Mouse (Mus musculus): ENCODE measurements around the gene Elovl7.

Gene Elovl7

DNA sequence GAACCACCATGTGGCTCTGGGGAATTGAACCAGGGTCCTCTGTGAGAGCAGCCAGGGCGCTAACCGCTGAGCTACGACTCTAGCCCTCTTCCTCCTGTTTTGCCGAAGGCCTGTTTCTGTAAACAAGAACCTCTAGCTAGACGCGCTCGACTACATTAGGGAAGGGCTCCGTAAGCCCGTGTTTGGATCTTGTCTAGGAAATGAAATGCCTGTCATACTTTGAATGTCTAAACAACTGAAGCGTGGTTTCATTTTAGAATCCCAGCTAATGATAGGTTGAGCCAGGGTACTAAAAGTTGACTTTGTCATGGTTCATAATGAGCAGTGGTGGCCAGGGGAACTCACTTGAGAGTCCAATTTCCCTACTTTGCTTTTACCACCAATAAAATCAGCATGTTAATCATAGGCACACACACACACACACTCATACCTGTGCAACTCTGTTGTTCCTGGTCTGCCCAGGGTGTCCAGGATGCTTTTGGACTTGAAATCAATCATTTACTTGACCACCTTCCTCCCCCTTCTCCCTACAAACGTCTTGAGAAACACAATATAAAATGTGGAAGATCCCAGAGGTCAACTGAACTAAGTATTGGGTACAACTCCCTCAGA lies 31.0 kb downstream of the Elovl7 start:
- no peak for DNase-seq (ENCODE audit: low spot score)

DNA sequence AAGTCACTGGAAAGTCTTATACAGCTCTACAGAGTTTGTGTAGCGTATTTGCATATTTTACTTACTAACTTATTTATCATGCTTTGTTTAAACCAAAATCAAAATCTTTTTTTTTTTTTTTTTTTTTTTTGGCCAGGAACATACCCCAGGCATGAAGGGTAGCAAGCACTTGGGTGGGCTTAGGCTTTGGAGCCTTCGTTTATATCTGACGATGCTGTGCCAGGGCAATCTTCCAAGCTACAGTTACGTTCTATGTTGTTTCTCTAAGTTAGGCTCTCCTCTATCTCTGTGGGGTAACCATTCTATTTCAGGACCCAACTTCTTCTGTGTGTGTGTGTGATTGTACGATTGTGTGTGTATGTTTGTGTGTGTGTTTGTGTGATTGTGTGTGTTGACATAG lies 36.9 kb downstream of the Elovl7 start:
- no peak for DNase-seq (ENCODE audit: low spot score)

DNA sequence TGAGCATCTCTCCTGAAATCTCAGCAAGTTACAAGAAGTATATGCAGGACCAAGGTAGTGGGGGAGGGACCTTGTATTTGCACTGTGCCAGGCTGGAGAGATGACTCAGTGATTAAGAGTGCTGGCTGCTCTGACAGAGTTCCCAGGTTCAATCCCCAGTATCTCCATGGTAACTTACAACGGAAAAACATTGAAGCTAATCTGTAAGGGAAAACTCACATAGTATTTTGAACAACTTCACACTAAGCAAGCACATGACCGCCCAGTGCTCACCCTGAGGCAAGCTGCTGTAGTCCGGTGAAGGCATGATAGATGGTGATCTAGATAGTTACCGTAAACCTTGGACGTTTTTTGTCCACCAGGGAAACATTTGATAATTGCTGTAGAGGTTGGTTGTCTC lies 39.8 kb downstream of the Elovl7 start:
- no peak for DNase-seq (ENCODE audit: low spot score)

DNA sequence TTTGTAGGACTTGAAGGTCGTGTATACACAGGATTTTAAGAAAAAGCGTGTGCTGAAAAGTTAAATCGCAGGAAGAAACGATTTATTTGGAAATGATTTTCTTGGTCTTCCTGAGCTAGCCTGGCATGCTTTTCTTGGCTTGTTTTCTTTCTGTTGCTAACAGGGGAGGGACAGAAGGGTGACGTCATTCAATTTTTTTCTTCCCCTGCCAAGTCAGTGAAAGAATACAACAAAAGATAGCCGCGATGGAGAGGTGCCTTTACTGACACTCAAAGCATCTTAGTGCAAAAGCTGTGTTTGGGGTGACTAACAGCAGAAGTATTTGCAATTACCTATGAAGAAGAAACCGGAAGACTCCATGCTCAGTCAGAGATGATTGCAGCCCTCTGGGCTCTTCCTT lies 48.8 kb downstream of the Elovl7 start:
- no peak for DNase-seq (ENCODE audit: low spot score)

DNA sequence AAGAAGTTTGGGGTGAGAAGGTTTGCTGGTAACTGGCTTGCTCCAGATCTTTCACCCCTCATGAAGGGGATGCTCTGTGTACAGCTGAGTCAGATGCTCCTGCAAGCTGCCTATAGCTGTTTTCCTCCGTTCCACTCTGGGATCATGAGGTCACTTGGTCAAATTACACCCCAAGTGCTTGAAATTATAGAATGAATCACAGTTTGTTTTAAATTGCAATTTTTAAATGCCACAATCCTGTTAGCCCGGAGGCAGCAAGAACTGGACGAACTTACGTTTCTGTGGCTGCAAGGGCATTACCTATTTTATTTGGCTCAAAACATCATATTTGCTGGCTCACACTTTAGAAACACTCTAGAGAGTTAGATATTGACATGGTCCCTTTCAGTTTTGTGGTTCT lies 51.2 kb downstream of the Elovl7 start:
- DNase-seq (ENCODE audit: low spot score), result no peak

DNA sequence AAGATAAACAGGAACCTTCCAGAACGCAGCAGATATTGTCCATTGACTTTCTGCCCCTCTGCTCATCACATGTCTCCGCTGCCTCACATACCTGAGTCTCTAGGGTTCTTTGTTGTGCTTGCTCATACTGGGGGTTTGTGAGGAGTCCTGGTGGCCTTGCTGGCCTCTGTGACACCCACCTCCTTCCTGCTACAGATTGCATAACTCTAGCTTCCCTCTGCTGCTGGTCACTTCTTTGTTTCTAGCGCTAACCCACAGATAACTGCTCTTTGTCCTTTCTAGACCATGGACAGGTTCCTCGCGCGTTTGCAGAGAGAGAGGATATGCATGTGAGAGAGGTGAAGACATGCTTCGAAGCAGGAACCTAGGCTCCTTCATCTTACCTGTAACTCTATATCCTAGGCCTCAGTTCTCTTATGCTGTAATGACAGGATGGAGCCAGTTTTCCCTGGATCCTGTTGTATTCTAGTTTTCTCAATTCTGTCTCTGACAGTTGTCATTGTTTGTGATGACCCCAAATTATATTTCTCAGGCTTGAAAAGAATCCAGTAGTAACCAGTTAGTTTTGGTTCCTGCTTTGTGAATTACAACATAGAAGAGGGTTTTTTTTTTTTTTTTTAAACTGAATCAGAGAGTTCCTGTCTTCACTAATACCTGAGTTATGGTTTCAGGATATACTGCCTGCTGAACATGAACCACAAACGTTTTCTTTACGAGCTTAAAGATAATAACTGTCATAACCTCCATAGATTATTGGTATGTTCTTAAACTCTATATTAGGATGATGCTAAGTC lies 53.8 kb downstream of the Elovl7 start:
- DNase-seq (ENCODE audit: low spot score), result no peak

DNA sequence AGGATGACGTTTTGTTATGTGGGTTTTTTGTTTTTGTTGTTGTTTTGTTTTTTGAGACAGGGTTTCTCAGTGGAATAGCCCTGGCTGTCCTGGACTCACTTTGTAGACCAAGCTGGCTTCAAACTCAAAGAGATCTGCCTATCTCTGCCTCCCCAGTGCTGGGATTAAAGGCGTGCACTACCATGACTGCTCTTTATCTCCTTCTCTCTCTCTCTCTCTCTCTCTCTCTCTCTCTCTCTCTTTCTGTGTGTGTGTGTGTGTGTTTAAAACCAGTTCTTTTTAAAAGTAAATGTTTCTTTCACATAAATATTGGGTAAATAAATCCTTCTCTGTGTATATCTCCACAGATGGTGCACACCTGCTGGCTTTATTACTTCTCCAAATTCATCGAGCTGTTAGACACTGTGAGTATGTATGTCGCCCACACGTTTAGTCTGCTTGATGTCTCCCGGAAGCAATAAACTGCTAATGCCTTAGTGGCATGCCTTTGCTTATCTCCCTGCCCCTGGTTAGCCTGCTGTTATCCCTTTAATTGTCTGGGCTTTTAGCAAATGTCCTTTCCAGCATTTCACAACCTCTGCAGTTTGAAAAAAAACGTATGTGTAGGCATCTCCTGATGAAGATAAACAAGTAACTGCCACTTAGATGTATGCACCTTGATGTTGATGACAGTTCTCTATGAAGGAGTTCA lies 57.4 kb downstream of the Elovl7 start:
- no peak for DNase-seq (ENCODE audit: low spot score)

DNA sequence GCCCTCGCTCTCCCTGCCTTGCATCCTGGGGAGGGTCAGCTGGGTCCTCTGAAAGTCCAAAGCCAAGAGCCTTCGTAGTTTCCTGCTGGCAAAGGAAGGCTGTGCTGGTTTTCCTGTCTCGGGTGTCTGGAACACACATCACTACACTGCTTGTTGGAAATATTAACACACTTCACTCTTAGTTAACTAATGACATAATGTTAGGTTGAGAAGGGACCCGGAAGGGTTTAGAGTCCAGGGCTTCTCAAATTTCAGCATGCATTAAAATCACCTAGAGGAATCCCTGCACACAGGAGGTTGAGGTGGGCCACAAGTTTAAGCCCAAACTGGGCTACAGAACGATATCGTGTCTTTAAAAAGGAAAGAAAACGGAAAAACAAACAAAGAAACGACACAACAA lies 58.1 kb downstream of the Elovl7 start:
- DNase-seq (ENCODE audit: low spot score), result no peak

DNA sequence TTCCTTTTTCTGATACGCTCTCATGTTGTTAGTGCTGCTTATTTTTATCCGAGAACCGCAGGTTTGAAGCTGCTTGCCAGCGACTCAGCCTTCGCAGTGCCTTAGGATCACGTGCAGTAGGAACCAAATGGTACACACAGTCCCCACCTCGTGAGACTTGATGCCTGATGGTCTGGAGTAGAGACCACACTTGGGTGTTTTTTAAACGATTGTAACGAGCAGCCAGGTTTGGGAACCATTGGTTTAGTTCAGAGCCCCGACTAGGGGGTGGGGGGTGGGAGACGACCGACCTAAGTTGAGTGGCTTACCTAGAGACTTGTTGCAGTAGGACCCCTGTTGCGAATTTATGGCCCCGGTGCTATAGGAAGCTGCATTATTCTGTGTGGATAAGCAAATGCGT lies 58.8 kb downstream of the Elovl7 start:
- no peak for DNase-seq (ENCODE audit: low spot score)

DNA sequence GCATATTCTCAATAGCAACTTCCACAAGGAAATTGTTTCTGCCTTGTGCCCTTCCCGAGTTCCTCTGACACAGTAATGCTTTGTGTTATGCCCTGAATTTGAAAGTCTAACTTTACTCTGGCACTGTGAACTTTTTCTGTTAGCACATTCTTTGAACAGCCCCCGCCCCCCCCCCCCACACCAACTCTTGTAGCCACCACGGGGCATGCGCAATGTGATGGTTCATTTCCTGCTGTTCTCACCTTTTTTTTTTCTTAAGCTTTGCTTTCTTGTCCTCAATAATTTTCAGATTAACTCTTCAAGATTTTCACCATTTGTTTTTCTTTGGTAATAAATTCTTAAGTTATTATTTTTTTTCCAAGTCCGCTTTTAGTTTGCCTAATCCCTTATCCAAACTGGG lies 59.3 kb downstream of the Elovl7 start:
- no peak for DNase-seq (ENCODE audit: low spot score)

DNA sequence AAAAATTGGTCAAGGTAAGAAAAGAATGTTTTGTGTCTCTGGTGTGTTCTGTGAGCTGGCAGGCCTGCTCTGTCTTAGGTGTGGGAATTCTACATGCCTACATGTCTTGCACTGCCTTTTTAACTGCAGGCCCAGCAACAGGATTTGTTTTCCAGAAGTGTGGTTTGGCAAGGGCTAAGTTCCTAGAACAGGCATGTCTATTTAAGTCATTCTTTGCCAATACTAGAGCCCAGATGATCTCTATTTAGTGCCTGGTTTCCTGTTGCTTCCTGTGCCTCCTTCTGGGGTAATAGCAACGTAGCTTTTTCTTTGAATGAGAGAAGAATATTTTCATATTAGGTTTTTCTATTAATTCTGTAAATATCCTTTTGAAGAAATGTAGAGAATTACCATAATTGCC lies 62.4 kb downstream of the Elovl7 start:
- no peak for DNase-seq (ENCODE audit: low spot score)

DNA sequence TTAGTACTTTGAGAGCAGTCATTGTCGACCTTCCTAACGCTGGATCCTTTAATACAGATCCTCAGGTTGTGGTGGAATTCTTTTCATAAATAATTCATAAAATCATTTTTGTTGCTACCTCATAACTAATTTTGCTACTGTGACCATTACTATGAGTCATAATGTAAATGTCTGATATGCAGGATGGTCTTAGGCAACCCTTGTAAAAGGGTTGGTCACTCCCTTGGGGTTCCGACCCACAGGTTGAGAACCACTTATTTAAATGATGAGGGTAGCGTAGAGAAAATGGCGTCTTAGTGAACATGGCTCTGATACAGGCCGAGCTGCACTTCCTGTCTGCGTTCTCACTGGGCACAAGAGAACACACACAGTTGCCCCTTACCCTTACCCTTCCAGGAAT lies 63.1 kb downstream of the Elovl7 start:
- no peak for DNase-seq (ENCODE audit: low spot score)

DNA sequence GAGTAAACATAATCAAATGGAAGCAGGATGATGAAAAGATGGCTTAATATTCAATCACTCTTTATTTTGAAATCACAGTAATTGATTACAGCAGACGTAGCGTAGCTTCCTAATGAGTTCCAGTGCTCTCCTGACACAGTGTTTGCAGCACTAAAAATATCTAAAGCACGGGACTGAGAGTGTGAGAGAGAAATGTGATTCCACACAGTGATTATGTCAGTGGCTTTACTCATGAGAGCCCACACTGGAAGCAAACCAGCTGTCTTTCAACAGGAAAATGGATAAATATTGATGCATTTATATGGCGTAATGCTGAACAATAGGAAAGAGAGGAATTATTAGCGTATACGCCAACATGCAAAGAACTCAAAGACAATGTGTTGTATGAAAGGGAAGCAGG lies 64.4 kb downstream of the Elovl7 start:
- no peak for DNase-seq (ENCODE audit: low spot score)

DNA sequence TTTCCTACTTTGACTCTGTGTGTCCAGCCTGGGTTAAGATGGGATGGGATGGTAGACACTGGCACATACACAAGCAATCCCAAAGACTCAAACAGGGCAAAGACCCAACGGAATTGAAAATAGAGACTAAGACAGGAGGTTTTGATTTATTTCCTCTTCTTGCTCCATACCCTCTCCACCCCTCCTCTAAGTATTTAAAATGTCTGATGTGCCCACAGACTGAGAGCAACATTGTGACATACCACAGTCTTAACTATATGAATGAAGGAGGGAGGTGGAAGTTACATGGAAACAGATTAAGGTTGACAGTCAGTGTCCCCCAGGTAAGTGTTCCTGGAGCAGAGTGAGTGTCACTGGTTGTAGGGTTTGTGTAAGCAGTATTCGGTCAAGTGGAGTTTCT lies 70.1 kb downstream of the Elovl7 start:
- DNase-seq (ENCODE audit: low spot score), result no peak

DNA sequence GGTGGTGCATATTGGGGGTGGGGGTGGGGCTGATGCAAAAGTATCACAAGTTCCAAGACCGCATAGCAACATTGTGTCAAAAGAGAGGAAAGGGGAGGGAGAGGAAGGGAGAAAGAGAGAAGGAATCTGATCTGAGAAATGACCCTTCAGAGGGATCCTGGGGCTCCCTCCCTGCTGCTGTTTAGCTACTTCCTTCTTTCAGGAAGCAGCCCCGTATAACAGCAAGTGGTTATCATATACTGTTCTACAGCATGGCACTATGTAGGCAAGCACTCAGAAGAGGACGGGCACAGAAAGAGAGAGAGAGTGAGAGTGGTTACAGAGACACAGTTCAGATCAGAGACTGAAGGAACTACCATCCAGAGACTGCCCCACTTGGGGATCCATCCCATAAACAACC lies 73.7 kb downstream of the Elovl7 start:
- no peak for DNase-seq (ENCODE audit: low spot score)

DNA sequence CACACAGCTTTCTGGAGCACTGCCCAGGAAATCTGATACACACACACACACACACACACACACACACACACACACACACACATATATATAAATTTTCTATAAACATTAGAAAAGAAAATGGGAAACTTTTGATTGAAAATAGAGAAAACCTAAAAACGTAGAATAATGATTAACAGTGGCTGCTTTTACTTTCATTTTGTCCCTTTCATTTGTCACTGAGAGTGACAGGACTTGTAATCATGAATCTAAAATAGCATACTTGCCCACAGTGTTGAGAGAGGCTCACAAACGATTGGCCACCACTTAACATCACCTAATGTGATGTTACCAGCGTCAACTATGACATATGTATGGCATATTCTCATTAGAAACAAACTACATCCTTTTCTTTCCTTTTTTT lies 75.2 kb downstream of the Elovl7 start:
- DNase-seq (ENCODE audit: low spot score), result no peak

DNA sequence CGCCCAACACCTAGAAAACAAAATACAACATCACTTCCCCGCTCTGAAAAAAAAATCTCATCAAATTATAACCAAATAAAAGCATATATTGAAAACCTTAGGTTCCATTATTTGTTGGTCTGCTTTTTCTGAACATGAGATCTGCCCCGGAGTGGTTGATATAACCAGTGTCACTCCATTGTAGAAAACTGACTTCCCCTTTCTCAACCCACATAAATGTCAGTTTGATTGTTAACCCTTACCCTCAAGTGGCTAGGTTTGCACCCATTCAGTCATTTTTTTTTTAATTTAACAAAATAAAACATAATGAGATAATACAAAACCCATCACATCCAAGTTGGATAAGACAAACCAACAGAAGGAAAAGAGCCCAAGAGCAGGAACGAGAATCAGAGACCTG lies 76.1 kb downstream of the Elovl7 start:
- no peak for DNase-seq (ENCODE audit: low spot score)

DNA sequence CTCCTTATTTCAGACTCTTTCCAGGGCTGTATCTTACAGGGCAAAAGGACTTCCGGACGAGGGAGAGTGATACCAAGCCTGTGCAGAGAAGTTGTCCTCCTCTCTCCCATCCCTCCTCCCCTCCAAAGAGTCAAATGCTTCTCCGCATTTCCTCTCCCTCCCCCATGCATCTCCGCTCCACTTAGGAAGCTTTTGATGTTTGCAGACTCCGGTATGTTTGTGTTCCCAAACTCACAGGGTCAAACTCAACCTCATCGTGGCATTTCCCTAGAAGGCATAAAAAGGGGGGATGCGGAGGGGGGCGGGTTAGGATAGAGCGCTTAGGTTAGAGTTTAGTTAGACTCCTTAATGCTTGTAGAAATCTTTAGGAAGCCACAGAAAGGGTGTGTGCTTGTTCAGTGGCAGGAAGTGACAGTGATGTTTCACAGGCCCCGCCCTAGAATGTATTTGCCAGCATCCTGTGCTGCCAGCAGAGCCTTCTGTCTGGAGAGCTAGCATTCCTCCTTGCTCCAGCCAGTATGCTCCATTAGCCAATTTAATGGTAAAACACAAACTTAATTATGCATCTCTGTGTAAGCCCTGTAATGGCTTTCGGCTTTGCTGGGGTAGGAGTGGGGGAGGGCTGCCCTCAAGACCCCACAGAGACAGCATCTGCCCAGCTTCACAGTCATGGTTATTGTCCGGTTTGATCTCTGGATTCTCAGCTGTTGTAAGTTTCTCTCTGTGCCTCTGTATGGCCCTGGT lies 83.3 kb downstream of the Elovl7 start:
- DNase-seq (ENCODE audit: low spot score), result peak; percentile 51

DNA sequence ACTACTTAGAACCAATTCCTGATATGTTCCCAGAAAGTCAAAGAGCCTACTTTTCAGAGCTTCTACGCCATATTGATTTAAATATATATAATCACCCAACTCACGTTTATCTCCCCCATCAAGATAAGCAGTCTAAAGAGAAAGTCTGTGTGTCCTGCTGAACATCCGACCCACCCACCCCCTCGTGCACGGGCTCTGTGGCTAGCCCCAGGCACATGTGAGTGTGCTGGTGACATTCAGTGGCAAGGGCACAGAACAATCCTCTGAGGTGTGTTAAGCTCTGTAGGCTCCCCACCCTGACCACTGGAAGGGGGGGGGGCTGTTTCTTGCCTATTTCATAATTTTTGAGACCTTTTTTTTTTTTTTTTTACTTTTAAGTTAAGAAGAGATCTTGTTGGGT lies 84.0 kb downstream of the Elovl7 start:
- no peak for DNase-seq (ENCODE audit: low spot score)

DNA sequence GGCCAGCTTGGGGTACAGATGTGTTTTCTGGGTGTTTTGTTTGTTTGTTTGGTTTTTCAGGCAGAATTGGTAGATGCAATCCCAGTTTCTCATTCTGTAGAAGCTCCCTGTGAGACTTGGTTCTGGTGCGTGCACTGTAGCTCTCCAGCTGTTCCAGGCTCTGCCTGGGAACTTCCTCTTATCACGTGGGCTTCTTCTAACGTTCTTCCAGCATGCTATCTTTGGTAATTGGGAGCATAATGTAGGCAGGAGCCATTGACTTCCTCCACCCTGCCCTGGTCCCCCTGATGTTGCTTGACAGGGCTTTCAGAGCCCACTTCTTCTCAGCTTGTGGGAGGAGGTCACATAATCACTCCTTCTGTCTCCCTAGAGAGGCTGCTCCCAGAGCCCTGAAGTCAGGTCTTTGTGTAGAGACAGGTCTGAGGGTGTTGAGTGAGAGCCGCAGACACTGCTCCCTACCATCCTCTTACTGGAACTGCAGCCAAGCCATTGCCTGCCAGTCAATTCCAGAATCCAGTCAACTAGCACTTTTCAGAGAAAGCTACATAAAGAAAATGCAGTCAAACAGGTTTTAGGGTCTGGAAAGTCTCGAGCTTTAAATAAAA lies 86.2 kb downstream of the Elovl7 start:
- no peak for DNase-seq (ENCODE audit: low spot score)

DNA sequence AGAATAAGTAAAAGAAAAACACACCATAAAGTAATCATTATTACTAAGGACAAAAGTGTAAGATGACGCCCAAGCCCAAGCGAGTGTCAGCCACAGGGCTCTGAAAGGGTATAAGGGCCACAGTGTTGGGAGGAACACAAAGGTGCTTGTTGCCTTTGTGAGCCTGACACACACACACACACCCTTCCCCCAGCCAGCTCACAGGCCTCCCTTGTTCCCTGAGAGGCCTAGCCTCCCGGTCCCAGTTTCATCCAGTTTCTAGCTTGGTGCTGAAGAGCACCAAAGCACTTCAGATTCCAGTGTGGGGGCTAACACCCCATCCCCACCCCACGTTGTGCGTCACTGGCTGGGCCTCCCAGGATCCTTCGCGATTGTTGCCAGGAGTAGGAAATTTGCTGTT lies 87.2 kb downstream of the Elovl7 start:
- DNase-seq (ENCODE audit: low spot score), result no peak

DNA sequence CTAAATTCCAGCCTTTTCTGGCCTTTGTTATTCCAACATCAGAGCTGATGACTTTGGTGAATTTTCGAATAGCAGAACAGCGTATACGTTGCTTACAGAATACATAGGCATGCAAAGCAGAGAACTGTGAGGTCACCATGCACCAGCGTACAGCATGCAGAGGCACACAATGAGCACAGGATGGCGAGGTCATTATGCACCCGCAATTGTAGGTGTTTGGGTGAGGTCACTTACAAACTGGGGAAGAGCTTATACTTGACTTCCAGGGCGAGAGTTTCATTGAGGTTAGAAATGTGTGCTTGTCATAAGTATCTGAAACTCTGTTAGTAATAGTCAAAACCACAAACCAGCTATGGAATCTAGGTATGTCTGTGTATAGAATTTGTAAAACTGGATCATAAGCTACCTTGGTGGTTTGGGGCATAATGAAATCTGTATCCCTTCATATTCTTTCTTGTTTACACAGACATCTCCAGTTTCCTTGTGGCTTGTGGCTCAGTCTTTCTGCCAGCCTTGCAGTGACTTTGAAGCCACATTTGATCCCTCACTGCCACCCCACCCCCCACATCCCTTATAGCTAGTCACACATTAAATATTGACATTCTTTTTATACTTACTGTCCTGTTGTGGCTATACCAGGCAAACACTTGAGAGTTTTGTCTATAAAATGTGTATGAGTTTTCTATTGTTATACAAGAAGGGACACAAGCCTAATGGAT lies 88.9 kb downstream of the Elovl7 start:
- DNase-seq (ENCODE audit: low spot score), result no peak
